Mouse (Mus musculus): ENCODE results near the gene Mctp1. TPM values are rescaled to one million over a fixed set of nuclear protein-coding genes. Genes with fewer than 3 reads are reported as not detected.

Gene Mctp1
- polyA plus RNA-seq, 1 experiment from 2014 or later = 0.57 TPM

GRCm38 (mm10) chr13:76484086-76484709, 99.9 kb downstream of the Mctp1 start:
- no peak overlapping the region for H3K4me2 ChIP-seq
- no peaks in the 10 kb centered on the region for H3K9me3 ChIP-seq (replicated peaks)
- ATAC-seq (replicated peaks; ENCODE audit: insufficient number of reproducible peaks, insufficient read depth, low FRiP score, low read depth) = no peak; the same call in 1 of the 2 replicates
- H3K4me3 ChIP-seq = no peak overlapping the region
- no peaks in the 10 kb centered on the region for H3K27me3 ChIP-seq
- H3K9ac ChIP-seq = no peak overlapping the region
- H3K36me3 ChIP-seq = no peaks in the 10 kb centered on the region
- H3K27ac ChIP-seq = peak overlapping the region; percentile 37; the same call in 1 of the 2 replicates
- 6% methylated on average over 2 of the region's 2 CpGs for WGBS
- H3K4me1 ChIP-seq (replicated peaks) = peaks cover 6% of the 10 kb centered on the region

GRCm38 (mm10) chr13:76515896-76516295, 131.6 kb downstream of the Mctp1 start:
- WGBS = 78% methylated on average over 2 of the region's 2 CpGs
- no peaks in the 10 kb centered on the region for H3K4me1 ChIP-seq (replicated peaks)
- no peak overlapping the region for H3K4me2 ChIP-seq
- no peak overlapping the region for H3K27ac ChIP-seq
- no peak for ATAC-seq (replicated peaks; ENCODE audit: insufficient number of reproducible peaks, insufficient read depth, low FRiP score, low read depth)
- no peaks in the 10 kb centered on the region for H3K9me3 ChIP-seq (replicated peaks)
- no peak overlapping the region for H3K4me3 ChIP-seq
- no peaks in the 10 kb centered on the region for H3K36me3 ChIP-seq
- H3K9ac ChIP-seq = no peak overlapping the region
- H3K27me3 ChIP-seq = no peaks in the 10 kb centered on the region

- H3K27ac ChIP-seq = no peak overlapping the region
- H3K9me3 ChIP-seq (replicated peaks) = no peaks in the 10 kb centered on the region
- no peak for ATAC-seq (replicated peaks; ENCODE audit: insufficient number of reproducible peaks, insufficient read depth, low FRiP score, low read depth)
- no peaks in the 10 kb centered on the region for H3K36me3 ChIP-seq
- no peak overlapping the region for H3K4me3 ChIP-seq
- H3K27me3 ChIP-seq = no peaks in the 10 kb centered on the region
- WGBS = 67% methylated on average over 1 of the region's 1 CpGs
- no peak overlapping the region for H3K9ac ChIP-seq
- H3K4me1 ChIP-seq (replicated peaks) = no peaks in the 10 kb centered on the region
- no peak overlapping the region for H3K4me2 ChIP-seq
Observed at GRCm38 (mm10) chr13:76523170-76523569, 138.8 kb downstream of the Mctp1 start.

- Histone ChIP-seq H3K27ac (no peak overlapping the region), H3K9me3 (replicated peaks) (no peaks in the 10 kb centered on the region), H3K27me3 (no peaks in the 10 kb centered on the region), H3K4me1 (replicated peaks) (no peaks in the 10 kb centered on the region), H3K36me3 (no peaks in the 10 kb centered on the region), H3K4me3 (no peak overlapping the region), H3K9ac (no peak overlapping the region), H3K4me2 (no peak overlapping the region)
- no peak for ATAC-seq (replicated peaks; ENCODE audit: insufficient number of reproducible peaks, insufficient read depth, low FRiP score, low read depth)
Observed at GRCm38 (mm10) chr13:76527326-76527725, 143.0 kb downstream of the Mctp1 start.

- no peak overlapping the region for H3K27ac ChIP-seq
- no peak overlapping the region for H3K4me3 ChIP-seq
- H3K9me3 ChIP-seq (replicated peaks) = no peaks in the 10 kb centered on the region
- no peak for ATAC-seq (replicated peaks; ENCODE audit: insufficient number of reproducible peaks, insufficient read depth, low FRiP score, low read depth)
- no peaks in the 10 kb centered on the region for H3K27me3 ChIP-seq
- H3K9ac ChIP-seq = no peak overlapping the region
- H3K36me3 ChIP-seq = no peaks in the 10 kb centered on the region
- no peaks in the 10 kb centered on the region for H3K4me1 ChIP-seq (replicated peaks)
- WGBS = 13% methylated on average over 1 of the region's 1 CpGs
- H3K4me2 ChIP-seq = no peak overlapping the region
Observed at GRCm38 (mm10) chr13:76527751-76528150, 143.4 kb downstream of the Mctp1 start.

GRCm38 (mm10) chr13:76529915-76530314, 145.6 kb downstream of the Mctp1 start:
- Histone ChIP-seq H3K27ac (no peak overlapping the region), H3K4me2 (no peak overlapping the region), H3K36me3 (no peaks in the 10 kb centered on the region), H3K27me3 (no peaks in the 10 kb centered on the region), H3K4me1 (replicated peaks) (no peaks in the 10 kb centered on the region), H3K9ac (no peak overlapping the region), H3K4me3 (no peak overlapping the region), H3K9me3 (replicated peaks) (no peaks in the 10 kb centered on the region)
- WGBS = 88% methylated on average over 2 of the region's 2 CpGs
- no peak for ATAC-seq (replicated peaks; ENCODE audit: insufficient number of reproducible peaks, insufficient read depth, low FRiP score, low read depth)

- Histone ChIP-seq H3K4me1 (replicated peaks) (no peaks in the 10 kb centered on the region), H3K4me3 (no peak overlapping the region), H3K4me2 (no peak overlapping the region), H3K27me3 (no peaks in the 10 kb centered on the region), H3K36me3 (no peaks in the 10 kb centered on the region), H3K9ac (no peak overlapping the region), H3K9me3 (replicated peaks) (no peaks in the 10 kb centered on the region), H3K27ac (no peak overlapping the region)
- WGBS = 86% methylated on average over 3 of the region's 3 CpGs
- no peak; the same call in 1 of the 2 replicates for ATAC-seq (replicated peaks; ENCODE audit: insufficient number of reproducible peaks, insufficient read depth, low FRiP score, low read depth)
Observed at GRCm38 (mm10) chr13:76530867-76531504, 146.7 kb downstream of the Mctp1 start.

GRCm38 (mm10) chr13:76547854-76548253, 163.5 kb downstream of the Mctp1 start:
- Histone ChIP-seq H3K4me2 (no peak overlapping the region), H3K4me3 (no peak overlapping the region), H3K36me3 (no peaks in the 10 kb centered on the region), H3K9me3 (replicated peaks) (no peaks in the 10 kb centered on the region), H3K27me3 (no peaks in the 10 kb centered on the region), H3K9ac (no peak overlapping the region), H3K27ac (no peak overlapping the region), H3K4me1 (replicated peaks) (no peaks in the 10 kb centered on the region)
- WGBS = 65% methylated on average over 2 of the region's 2 CpGs
- no peak for ATAC-seq (replicated peaks; ENCODE audit: insufficient number of reproducible peaks, insufficient read depth, low FRiP score, low read depth)

GRCm38 (mm10) chr13:76560918-76561317, 176.6 kb downstream of the Mctp1 start:
- no peak overlapping the region for H3K27ac ChIP-seq
- H3K36me3 ChIP-seq = no peaks in the 10 kb centered on the region
- H3K4me3 ChIP-seq = no peak overlapping the region
- no peak for ATAC-seq (replicated peaks; ENCODE audit: insufficient number of reproducible peaks, insufficient read depth, low FRiP score, low read depth)
- H3K9me3 ChIP-seq (replicated peaks) = no peaks in the 10 kb centered on the region
- H3K27me3 ChIP-seq = no peaks in the 10 kb centered on the region
- 79% methylated on average over 8 of the region's 8 CpGs for WGBS
- H3K4me1 ChIP-seq (replicated peaks) = no peaks in the 10 kb centered on the region
- H3K9ac ChIP-seq = no peak overlapping the region
- H3K4me2 ChIP-seq = no peak overlapping the region

GRCm38 (mm10) chr13:76561594-76561993, 177.3 kb downstream of the Mctp1 start:
- Histone ChIP-seq H3K4me2 (no peak overlapping the region), H3K36me3 (no peaks in the 10 kb centered on the region), H3K9me3 (replicated peaks) (no peaks in the 10 kb centered on the region), H3K27ac (no peak overlapping the region), H3K4me1 (replicated peaks) (no peaks in the 10 kb centered on the region), H3K9ac (no peak overlapping the region), H3K4me3 (no peak overlapping the region), H3K27me3 (no peaks in the 10 kb centered on the region)
- ATAC-seq (replicated peaks; ENCODE audit: insufficient number of reproducible peaks, insufficient read depth, low FRiP score, low read depth) = no peak
- 66% methylated on average over 3 of the region's 3 CpGs for WGBS

- no peaks in the 10 kb centered on the region for H3K36me3 ChIP-seq
- no peaks in the 10 kb centered on the region for H3K9me3 ChIP-seq (replicated peaks)
- H3K4me2 ChIP-seq = no peak overlapping the region
- ATAC-seq (replicated peaks; ENCODE audit: insufficient number of reproducible peaks, insufficient read depth, low FRiP score, low read depth) = no peak
- no peak overlapping the region for H3K4me3 ChIP-seq
- no peaks in the 10 kb centered on the region for H3K4me1 ChIP-seq (replicated peaks)
- no peaks in the 10 kb centered on the region for H3K27me3 ChIP-seq
- no peak overlapping the region for H3K9ac ChIP-seq
- no peak overlapping the region for H3K27ac ChIP-seq
Observed at GRCm38 (mm10) chr13:76564061-76564460, 179.7 kb downstream of the Mctp1 start.

GRCm38 (mm10) chr13:76566024-76566423, 181.7 kb downstream of the Mctp1 start:
- H3K4me1 ChIP-seq (replicated peaks) = no peaks in the 10 kb centered on the region
- WGBS = 69% methylated on average over 3 of the region's 3 CpGs
- no peak overlapping the region for H3K4me3 ChIP-seq
- no peak for ATAC-seq (replicated peaks; ENCODE audit: insufficient number of reproducible peaks, insufficient read depth, low FRiP score, low read depth)
- no peak overlapping the region for H3K4me2 ChIP-seq
- H3K9me3 ChIP-seq (replicated peaks) = no peaks in the 10 kb centered on the region
- no peaks in the 10 kb centered on the region for H3K36me3 ChIP-seq
- no peaks in the 10 kb centered on the region for H3K27me3 ChIP-seq
- H3K27ac ChIP-seq = no peak overlapping the region
- H3K9ac ChIP-seq = no peak overlapping the region
